Mouse (Mus musculus) liver, embryonic 11.5 days (tissue): ENCODE data around the gene Dus2. TPM values are rescaled to one million over a fixed set of nuclear protein-coding genes. Genes with fewer than 3 reads are reported as not detected.

ENCODE experiments used
- ATAC-seq: fragments of 200-750 bp; cut with Nextera tagmentation; replicated peaks from 2 replicates; pipeline ENCODE4 v1.8.0; 2017; ENCODE audit warnings: moderate number of reproducible peaks, mild to moderate bottlenecking, moderate TSS enrichment, moderate library complexity; ENCODE audit not compliant: low FRiP score
- DNase-seq: peaks from one replicate; pipeline ENCODE4 v3.0.0-alpha.2; 2017; ENCODE audit warnings: low spot score
- H3K27ac ChIP-seq: fragments of 300-500 bp; sonication (generic); 2 replicates; pipeline ENCODE4 v1.5.1; 2014; ENCODE audit warnings: mild to moderate bottlenecking, low read depth, low read length, control low read depth
- H3K27me3 ChIP-seq: fragments of 300-500 bp; sonication (generic); replicated peaks from 2 replicates; pipeline ENCODE4 v1.6.1; 2014; ENCODE audit warnings: low read length, mixed read lengths; ENCODE audit not compliant: control insufficient read depth, insufficient read depth
- H3K36me3 ChIP-seq: fragments of 300-500 bp; sonication (generic); 2 replicates; pipeline ENCODE4 v1.6.1; 2014; ENCODE audit warnings: mild to moderate bottlenecking, low read length, moderate library complexity, mixed read lengths; ENCODE audit not compliant: control insufficient read depth, insufficient read depth
- H3K4me1 ChIP-seq: fragments of 300-500 bp; sonication (generic); replicated peaks from 2 replicates; pipeline ENCODE4 v1.6.1; 2014; ENCODE audit warnings: low read length, mixed read lengths; ENCODE audit not compliant: control insufficient read depth, insufficient read depth
- H3K4me2 ChIP-seq: fragments of 300-500 bp; sonication (generic); 2 replicates; pipeline ENCODE4 v1.6.1; 2014; ENCODE audit warnings: mild to moderate bottlenecking, control low read depth, moderate library complexity
- H3K4me3 ChIP-seq: fragments of 300-500 bp; sonication (generic); 2 replicates; pipeline ENCODE4 v1.5.1; 2014; ENCODE audit warnings: low read depth, low read length, control low read depth
- H3K9ac ChIP-seq: fragments of 300-500 bp; sonication (generic); 2 replicates; pipeline ENCODE4 v1.6.1; 2014; ENCODE audit warnings: low read depth, low read length, control low read depth
- H3K9me3 ChIP-seq: fragments of 300-500 bp; sonication (generic); 2 replicates; pipeline ENCODE4 v1.6.1; 2016; ENCODE audit warnings: low read length, inconsistent platforms, mixed read lengths; ENCODE audit not compliant: control insufficient read depth
- WGBS: fragments of 180-500 bp; shearing (Covaris S2); extraction: QIAGEN DNeasy Blood & Tissue Kit; methylation state at CpG from one replicate; pipeline ENCODE4 v1.1.7; 2014; 5-methylcytosine and 5-hydroxymethylcytosine counted together
- polyA plus RNA-seq: library from polyadenylated mRNA; unstranded; fragments of >200 nt; fragmentation: Nextera tagmentation; extraction: Ambion mirVana; gene quantifications from 2 replicates; pipeline ENCODE4 v1.2.1, GENCODE M21; 2014

Dus2 gene
- polyA plus RNA-seq, 1 experiment from 2014 or later: 25.0 TPM

GRCm38 (mm10) chr8:105959350-105959749, 31.8 kb upstream of the Dus2 start:
- Histone ChIP-seq H3K9me3 (no peaks in the 10 kb centered on the region), H3K4me2 (no peak overlapping the region), H3K27me3 (no peaks in the 10 kb centered on the region), H3K4me3 (no peak overlapping the region), H3K4me1 (peaks cover 22% of the 10 kb centered on the region), H3K9ac (no peak overlapping the region; the same call in 1 of the 2 replicates), H3K36me3 (peaks cover 19% of the 10 kb centered on the region), H3K27ac (no peak overlapping the region)
- ATAC-seq: no peak
- no peak for DNase-seq
- WGBS: 91% methylated on average over 7 of the region's 7 CpGs

DNA sequence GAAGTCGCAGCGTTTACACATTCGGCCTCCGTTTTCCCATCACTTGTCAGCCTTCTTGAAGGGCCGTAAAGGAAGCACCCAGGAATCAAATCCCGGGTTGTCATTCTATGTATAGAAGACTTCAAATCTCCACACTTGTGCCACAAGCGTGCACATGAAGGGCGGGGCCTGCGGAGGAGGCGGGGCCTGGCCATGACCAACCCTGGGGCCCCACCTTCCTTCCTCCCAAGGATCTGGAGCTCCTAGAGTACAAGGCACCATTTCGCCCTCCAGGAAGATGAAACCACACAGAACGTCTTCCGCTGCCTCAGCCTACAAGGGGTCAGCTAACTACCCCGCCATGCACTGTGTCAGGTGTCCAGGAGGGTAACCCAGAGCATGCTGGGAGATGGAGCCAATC, 30.0 kb upstream of the Dus2 start:
- no peak overlapping the region; the same call in 1 of the 2 replicates for H3K4me3 ChIP-seq

DNA sequence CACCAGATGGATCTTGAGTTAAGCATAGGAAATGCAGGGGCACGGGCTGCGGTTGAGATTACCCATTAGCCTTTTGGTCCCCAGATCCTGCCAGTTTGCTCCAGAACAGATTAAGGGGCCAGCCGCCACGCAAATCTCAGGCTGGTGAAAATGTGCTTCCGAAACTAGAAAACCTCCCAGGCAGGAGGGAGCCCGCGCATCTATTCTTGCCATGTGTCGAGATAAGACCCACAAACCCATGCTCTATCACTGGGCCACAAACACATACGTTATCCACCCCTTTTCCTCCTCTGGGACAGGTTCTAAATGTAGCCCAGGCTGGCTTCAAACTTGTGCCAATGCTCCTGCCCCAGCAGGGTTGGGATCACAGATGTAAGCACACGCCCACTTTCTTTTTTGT, 29.6 kb upstream of the Dus2 start:
- Histone ChIP-seq H3K27ac (no peak overlapping the region), H3K9ac (no peak overlapping the region; the same call in 1 of the 2 replicates), H3K9me3 (no peaks in the 10 kb centered on the region), H3K27me3 (no peaks in the 10 kb centered on the region), H3K4me3 (no peak overlapping the region; the same call in 1 of the 2 replicates), H3K4me1 (peaks cover 30% of the 10 kb centered on the region), H3K36me3 (peaks cover 19% of the 10 kb centered on the region), H3K4me2 (peak overlapping the region; percentile 44)
- no peak for DNase-seq
- WGBS: 45% methylated on average over 10 of the region's 10 CpGs
- peak; percentile 33; the same call in 1 of the 2 replicates for ATAC-seq

More for the DNA sequence above, 30.0 kb upstream of the Dus2 start:
- Histone ChIP-seq H3K4me1 (peaks cover 30% of the 10 kb centered on the region), H3K36me3 (peaks cover 19% of the 10 kb centered on the region), H3K9ac (no peak overlapping the region), H3K4me2 (peak overlapping the region; percentile 44), H3K27me3 (no peaks in the 10 kb centered on the region), H3K27ac (no peak overlapping the region), H3K9me3 (no peaks in the 10 kb centered on the region)
- WGBS: 59% methylated on average over 14 of the region's 14 CpGs
- no peak for ATAC-seq
- DNase-seq: no peak

DNA sequence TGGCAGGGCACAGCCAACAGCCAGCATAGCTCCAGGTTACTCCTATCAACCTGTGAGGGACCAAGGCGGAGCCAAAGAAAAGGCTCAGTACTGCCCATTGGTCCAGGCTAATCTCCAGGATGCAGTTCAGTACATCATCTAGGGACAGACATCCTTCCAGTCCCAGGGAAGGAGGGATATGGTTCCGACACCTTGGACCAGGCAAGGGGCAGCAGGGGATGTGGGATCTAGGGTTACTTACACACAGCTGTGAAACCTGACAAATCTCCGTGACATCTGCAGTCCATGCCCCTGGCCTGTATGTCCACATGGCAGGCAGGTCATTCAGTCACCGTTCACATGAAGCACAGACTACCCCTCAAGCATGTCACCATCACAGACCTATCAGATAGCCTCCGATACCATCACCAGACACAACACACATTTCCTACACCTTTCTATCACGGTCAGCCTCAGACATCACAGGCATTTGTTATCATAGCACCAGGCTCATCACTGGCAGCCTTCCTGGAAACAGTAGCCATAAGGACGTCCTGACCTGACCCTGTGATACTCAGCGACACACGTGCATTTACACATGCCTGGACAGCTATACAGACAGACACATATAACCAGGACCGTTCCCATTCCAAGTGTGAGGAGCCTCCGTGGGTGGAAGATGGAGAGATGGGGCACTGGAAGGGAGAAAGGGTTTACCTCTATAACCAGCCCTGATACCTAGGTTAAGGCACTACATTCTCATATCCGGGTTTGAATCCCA, 26.5 kb upstream of the Dus2 start:
- no peak for ATAC-seq
- H3K27me3 ChIP-seq: no peaks in the 10 kb centered on the region
- H3K27ac ChIP-seq: peak overlapping the region; percentile 95; the same call in 1 of the 2 replicates
- peak overlapping the region; percentile 93 for H3K4me2 ChIP-seq
- no peaks in the 10 kb centered on the region for H3K9me3 ChIP-seq
- H3K4me1 ChIP-seq: peaks cover 37% of the 10 kb centered on the region
- 60% methylated on average over 12 of the region's 12 CpGs for WGBS
- H3K4me3 ChIP-seq: peak overlapping the region; percentile 89
- peak overlapping the region; percentile 90 for H3K9ac ChIP-seq
- H3K36me3 ChIP-seq: peaks cover 5% of the 10 kb centered on the region; the same call in 1 of the 2 replicates
- DNase-seq: no peak

DNA sequence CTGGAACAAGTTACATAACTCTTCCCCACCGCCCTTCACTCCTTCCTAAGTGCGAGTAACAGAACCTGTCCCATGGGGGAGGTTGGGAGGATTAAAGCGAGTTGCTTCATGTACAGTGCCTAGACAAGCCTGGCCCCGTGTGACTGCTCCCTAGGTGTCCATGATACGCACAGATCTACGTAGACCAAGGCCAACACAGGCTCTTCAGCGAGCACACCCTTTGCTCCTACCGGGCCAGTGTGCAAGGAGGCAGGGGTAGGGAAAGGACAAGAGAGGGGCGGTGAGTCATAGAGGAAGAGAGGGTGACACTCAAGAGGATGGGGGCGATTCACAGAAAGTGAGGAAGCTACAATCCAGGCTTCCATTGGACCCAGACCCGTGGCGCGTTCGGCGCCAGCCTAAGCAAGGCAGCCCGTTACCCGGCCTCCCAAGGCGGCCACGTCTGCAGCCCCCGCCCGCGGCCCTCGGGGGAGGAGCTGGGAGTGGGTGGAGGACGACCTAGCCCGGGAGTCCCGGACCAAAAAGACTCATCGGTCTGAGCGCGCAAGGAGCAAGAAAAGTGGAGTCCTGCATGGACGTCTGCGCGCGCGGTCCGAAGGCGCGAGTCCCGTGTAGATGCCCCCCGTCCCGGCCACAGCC, 25.8 kb upstream of the Dus2 start:
- Histone ChIP-seq H3K9ac (peak overlapping the region; percentile 90), H3K4me2 (peak overlapping the region; percentile 93), H3K27ac (peak overlapping the region; percentile 95), H3K9me3 (no peaks in the 10 kb centered on the region), H3K4me3 (peak overlapping the region; percentile 89), H3K36me3 (peaks cover 1% of the 10 kb centered on the region; the same call in 1 of the 2 replicates), H3K27me3 (no peaks in the 10 kb centered on the region), H3K4me1 (peaks cover 37% of the 10 kb centered on the region)
- peak; percentile 61 for ATAC-seq
- DNase-seq: peak; percentile 66
- WGBS: under 1% methylated on average over 40 of the region's 40 CpGs

DNA sequence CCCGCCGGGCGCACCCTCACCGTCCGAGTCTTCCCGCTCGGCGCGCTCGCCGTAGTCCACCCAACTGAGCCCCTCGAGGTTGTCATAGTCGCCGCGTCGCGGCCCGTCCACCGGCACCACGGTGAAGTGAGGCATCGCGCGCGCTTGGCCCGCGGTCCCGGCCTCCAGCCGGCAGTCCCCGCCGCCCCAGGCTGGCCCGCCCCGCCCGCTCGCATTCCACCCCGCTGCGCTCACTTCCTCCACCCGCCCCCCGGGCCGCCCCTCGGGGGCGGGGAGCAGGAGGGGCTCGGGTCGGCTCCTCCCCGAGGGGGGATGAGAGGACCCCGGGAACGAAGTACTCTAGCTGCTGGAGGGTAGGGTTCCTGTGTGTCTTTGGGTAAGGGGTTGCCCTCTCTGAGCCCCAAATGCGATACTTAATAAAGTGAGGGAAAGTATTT, 25.2 kb upstream of the Dus2 start, which contains the start of gene Slc12a4:
Slc12a4 (minus strand) TSS at position 193 of the 437 bp plus-strand sequence.
- Histone ChIP-seq H3K27ac (peak within 1 kb of the TSS; percentile 95), H3K27me3 (no peaks in the 10 kb centered on the region), H3K9me3 (no peaks in the 10 kb centered on the region), H3K36me3 (no peaks in the 10 kb centered on the region), H3K4me1 (peaks cover 35% of the 10 kb centered on the region), H3K4me3 (peak within 1 kb of the TSS; percentile 89), H3K4me2 (peak within 1 kb of the TSS; percentile 93), H3K9ac (peak within 1 kb of the TSS; percentile 90)
- under 1% methylated on average over 47 of the region's 47 CpGs for WGBS
- ATAC-seq (peak; percentile 82), DNase-seq (peak; percentile 87)

DNA sequence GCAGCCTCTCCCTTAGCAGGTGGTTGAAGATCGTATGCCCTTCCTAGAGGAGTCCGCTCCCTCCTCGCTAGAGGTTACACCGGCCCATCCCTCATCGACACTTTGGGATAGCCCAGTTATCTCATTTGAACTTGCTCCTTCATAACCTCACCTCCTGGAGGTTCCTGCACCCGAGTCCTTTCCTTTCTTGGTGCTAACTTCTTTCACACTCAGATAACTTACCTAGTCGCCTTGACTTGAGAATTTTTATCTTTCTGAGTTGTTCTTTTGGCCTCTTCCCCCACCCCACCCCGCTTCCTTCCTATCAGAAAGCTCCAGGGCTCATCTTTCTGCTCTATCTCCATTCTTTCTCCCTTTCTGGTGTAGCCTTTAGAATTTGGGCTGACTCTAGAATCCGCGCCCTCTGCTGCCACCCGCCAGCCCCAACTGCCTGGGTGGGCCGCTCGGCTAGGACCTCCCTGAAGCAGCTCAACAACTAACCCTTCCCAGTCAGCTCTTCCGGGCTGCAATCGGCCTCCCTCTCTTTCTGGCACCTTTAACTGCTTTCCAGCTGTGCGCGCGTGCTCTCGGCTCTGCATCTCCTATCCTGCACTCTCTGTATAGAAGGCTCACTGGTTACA, 24.3 kb upstream of the Dus2 start:
- H3K9ac ChIP-seq: peak overlapping the region; percentile 90
- H3K4me1 ChIP-seq: peaks cover 26% of the 10 kb centered on the region
- 4% methylated on average over 19 of the region's 19 CpGs for WGBS

GRCm38 (mm10) chr8:105969367-105969766, 21.8 kb upstream of the Dus2 start:
- Histone ChIP-seq H3K9me3 (no peaks in the 10 kb centered on the region), H3K27ac (no peak overlapping the region), H3K36me3 (no peaks in the 10 kb centered on the region), H3K4me3 (no peak overlapping the region), H3K9ac (no peak overlapping the region), H3K4me2 (no peak overlapping the region), H3K4me1 (peaks cover 15% of the 10 kb centered on the region), H3K27me3 (no peaks in the 10 kb centered on the region)
- WGBS: 87% methylated on average over 1 of the region's 1 CpGs
- no peak for DNase-seq
- no peak for ATAC-seq

More for the DNA sequence above, 24.3 kb upstream of the Dus2 start:
- Histone ChIP-seq H3K27ac (peak overlapping the region; percentile 95), H3K27me3 (no peaks in the 10 kb centered on the region), H3K4me3 (peak overlapping the region; percentile 89), H3K36me3 (no peaks in the 10 kb centered on the region), H3K9me3 (no peaks in the 10 kb centered on the region), H3K4me2 (peak overlapping the region; percentile 93)
- ATAC-seq: peak; percentile 78
- peak; percentile 79 for DNase-seq
